Comparison of ENCODE assay signal across 7 mouse cellular contexts in the genomic region with DNA sequence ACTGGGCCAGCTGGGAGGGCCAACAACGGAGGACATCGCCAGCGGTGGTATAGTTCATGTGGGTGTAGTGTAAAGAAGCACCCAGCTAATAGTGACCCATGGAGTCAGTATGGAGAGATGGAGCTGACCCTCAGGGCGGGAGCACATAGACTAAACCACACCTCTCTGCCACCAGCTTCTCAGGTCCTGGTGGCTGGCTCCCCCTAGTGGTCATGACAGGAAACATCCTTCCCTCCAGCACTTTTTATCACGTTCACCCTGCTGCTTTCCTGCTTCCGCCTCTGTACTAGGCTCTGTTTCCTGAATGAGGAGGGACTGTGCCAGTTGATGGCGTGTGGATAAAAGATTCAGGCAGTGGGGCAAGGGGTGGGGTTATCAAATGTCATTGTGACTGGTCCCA. TPM values are rescaled to one million over a fixed set of nuclear protein-coding genes. Genes with fewer than 3 reads are reported as not detected.
DNase-seq lines count a peak whose midpoint lies in the region; ATAC-seq lines count a peak whose summit lies in the region.

No protein-coding gene starts in this region.

- peak; percentile 84 to 94 for DNase-seq in adrenal gland, adult (ENCODE audit: inconsistent age in 2 of 2, low spot score in 1 of 2)
- peak; percentile 59 to 75 for DNase-seq in cerebellum, postnatal 4 days (ENCODE audit: low spot score in 2 of 2)
- peak; percentile 67 for DNase-seq in gastrocnemius, postnatal 10 days
- DNase-seq in hindlimb bud, embryonic 11.5 days (ENCODE audit: extremely low spot score, low read depth, low spot score): peak; percentile 56
- peak; percentile 64 to 83 for DNase-seq in left cerebral cortex, adult 9 months (ENCODE audit: low spot score in 2 of 2)
- DNase-seq in right cerebral cortex, postnatal 14 days: peak; percentile 69

- ATAC-seq in megakaryocyte progenitor cell, adult 5-6 weeks (replicated peaks; ENCODE audit: poor library complexity): peak; percentile 83

RNA-seq across cellular contexts. Expression of a gene that starts 15.8 kb away (rescaled TPM):
- total RNA-seq in gastrocnemius, postnatal 10 days (2021): 1 to 10 TPM in 1 of 2 experiments, under 1 TPM in 1; 0.80 to 1.2 TPM
- total RNA-seq in megakaryocyte progenitor cell, adult 5-6 weeks (2015): 106 and 111 TPM in 2 replicates
- 178 and 215 TPM in 2 replicates for total RNA-seq in megakaryocyte progenitor cell, adult 5-6 weeks (2017)

RNA-seq across cellular contexts. Expression of a gene that starts 27.1 kb away (rescaled TPM):
- 10 to 100 TPM; 15.6 to 18.0 TPM for total RNA-seq in gastrocnemius, postnatal 10 days (2021)
- total RNA-seq in megakaryocyte progenitor cell, adult 5-6 weeks (2015): 88.4 and 140 TPM in 2 replicates
- total RNA-seq in megakaryocyte progenitor cell, adult 5-6 weeks (2017): 48.8 and 85.6 TPM in 2 replicates

RNA-seq across cellular contexts. Expression of a gene that starts 53.2 kb away (rescaled TPM):
- total RNA-seq in gastrocnemius, postnatal 10 days (2021): not detected
- 1.2 and 1.8 TPM in 2 replicates for total RNA-seq in megakaryocyte progenitor cell, adult 5-6 weeks (2015)
- total RNA-seq in megakaryocyte progenitor cell, adult 5-6 weeks (2017): 3.8 and 7.1 TPM in 2 replicates

Comparison
In these comparisons a context has a peak if more than half of its experiments do, and no peak if none do; other contexts are left out.
1. Peak in every context shown above with its lines: DNase-seq and ATAC-seq.
2. RNA of a gene that starts 15.8 kb away (total RNA-seq): 106 to 215 TPM in megakaryocyte progenitor cell, adult 5-6 weeks; 0.80 to 1.2 TPM in gastrocnemius, postnatal 10 days; every median in the first group is over 10 times any median in the second.